Mouse (Mus musculus) macrophage (primary cell): Measurements from ENCODE around the gene Fndc8. TPM values are rescaled to one million over a fixed set of nuclear protein-coding genes. Genes with fewer than 3 reads are reported as not detected.

Source experiments
- H3K27ac ChIP-seq: fragments of 350-480 bp; formaldehyde crosslinking; 2 replicates; pipeline ENCODE4 v1.9.0; 2021
- H3K36me3 ChIP-seq: fragments of 350-480 bp; formaldehyde crosslinking; 2 replicates; pipeline ENCODE4 v1.9.0; 2021; ENCODE audit errors: inconsistent target
- H3K4me3 ChIP-seq: fragments of 350-480 bp; formaldehyde crosslinking; 2 replicates; pipeline ENCODE4 v1.9.0; 2021; ENCODE audit errors: inconsistent target
- H3K79me2 ChIP-seq: fragments of 350-480 bp; formaldehyde crosslinking; 2 replicates; pipeline ENCODE4 v1.9.0; 2021; ENCODE audit errors: inconsistent target
- WGBS: methylation state at CpG from one replicate; pipeline ENCODE4 v1.1.7; 2026; ENCODE audit warnings: inconsistent platforms; ENCODE audit not compliant: missing documents; 5-methylcytosine and 5-hydroxymethylcytosine counted together
- polyA plus RNA-seq: library from polyadenylated mRNA; stranded (reverse); fragments of 250-400 nt; gene quantifications from 3 replicates; pipeline ENCODE4 v1.2.4, GENCODE M21; 2018; ENCODE audit warnings: inconsistent platforms
- total RNA-seq, 78 experiments: library from RNA; depleted of rRNA; stranded (reverse); fragments of 250-400 nt; gene quantifications; 1 replicate in 9 of 78; 2 replicates in 24 of 78; 3 replicates in 43 of 78; 4 replicates in 2 of 78; pipeline ENCODE4 v1.2.4; 2018; ENCODE audit warnings: inconsistent platforms in 56 of 78

The Fndc8 gene
- total RNA-seq (2018; cell fraction: chromatin; rRNA removed), result not detected
- not detected for total RNA-seq (2018; cell fraction: cytosol; rRNA removed)
- not detected for total RNA-seq (2018; cell fraction: nucleus; rRNA removed)
- not detected in 3 replicates for polyA plus RNA-seq

- Histone ChIP-seq H3K27ac (no peak within 1 kb of the TSS), H3K79me2 (no peaks in the 10 kb centered on the region), H3K36me3 (no peaks in the 10 kb centered on the region), H3K4me3 (no peak within 1 kb of the TSS)
- WGBS, result 60% methylated on average over 7 of the region's 7 CpGs
These were observed at the start of gene Fndc8 for GRCm38 (mm10) chr11:82891936-82892335. TSS of gene Fndc8 (plus strand) at chr11:82892124.

GRCm38 (mm10) chr11:82844771-82845414, 47.0 kb upstream of the Fndc8 start:
- 52% methylated on average over 11 of the region's 11 CpGs for WGBS
- Histone ChIP-seq H3K36me3 (no peaks in the 10 kb centered on the region), H3K27ac (no peak overlapping the region), H3K79me2 (peaks cover 8% of the 10 kb centered on the region; the same call in 1 of the 2 replicates), H3K4me3 (peak overlapping the region; percentile 23; the same call in 1 of the 2 replicates)

- peaks cover 12% of the 10 kb centered on the region; the same call in 1 of the 2 replicates for H3K79me2 ChIP-seq
- no peaks in the 10 kb centered on the region for H3K36me3 ChIP-seq
- WGBS, result 5% methylated on average over 15 of the region's 16 CpGs
- H3K4me3 ChIP-seq, result peak overlapping the region; percentile 23
- H3K27ac ChIP-seq, result peak overlapping the region; percentile 36
These were observed 46.4 kb upstream of the Fndc8 start for GRCm38 (mm10) chr11:82845415-82846078.

- Histone ChIP-seq H3K79me2 (peaks cover 13% of the 10 kb centered on the region; the same call in 1 of the 2 replicates), H3K27ac (0 out of 2 replicates have a peak overlapping the region, but pooled peaks have one; percentile 36), H3K4me3 (peak overlapping the region; percentile 23; the same call in 1 of the 2 replicates), H3K36me3 (no peaks in the 10 kb centered on the region)
- WGBS, result 19% methylated on average over 4 of the region's 4 CpGs
These were observed 45.9 kb upstream of the Fndc8 start for GRCm38 (mm10) chr11:82846079-82846436.

- no peak overlapping the region for H3K27ac ChIP-seq
- no peaks in the 10 kb centered on the region for H3K36me3 ChIP-seq
- no peak overlapping the region for H3K4me3 ChIP-seq
- H3K79me2 ChIP-seq, result peaks cover 21% of the 10 kb centered on the region; the same call in 1 of the 2 replicates
- WGBS, result 98% methylated on average over 3 of the region's 3 CpGs
These were observed 45.0 kb upstream of the Fndc8 start for GRCm38 (mm10) chr11:82846938-82847337.

GRCm38 (mm10) chr11:82847571-82848000, 44.3 kb upstream of the Fndc8 start:
- Histone ChIP-seq H3K79me2 (peaks cover 28% of the 10 kb centered on the region; the same call in 1 of the 2 replicates), H3K36me3 (no peaks in the 10 kb centered on the region), H3K4me3 (no peak overlapping the region), H3K27ac (no peak overlapping the region)
- WGBS, result 92% methylated on average over 6 of the region's 6 CpGs

GRCm38 (mm10) chr11:82850259-82850658, 41.7 kb upstream of the Fndc8 start:
- H3K36me3 ChIP-seq, result no peaks in the 10 kb centered on the region
- H3K4me3 ChIP-seq, result no peak overlapping the region
- H3K79me2 ChIP-seq, result peaks cover 50% of the 10 kb centered on the region; the same call in 1 of the 2 replicates
- H3K27ac ChIP-seq, result no peak overlapping the region
- WGBS, result 86% methylated on average over 5 of the region's 5 CpGs

GRCm38 (mm10) chr11:82852115-82852514, 39.8 kb upstream of the Fndc8 start:
- Histone ChIP-seq H3K27ac (no peak overlapping the region), H3K36me3 (no peaks in the 10 kb centered on the region), H3K4me3 (no peak overlapping the region), H3K79me2 (peaks cover 68% of the 10 kb centered on the region; the same call in 1 of the 2 replicates)
- 90% methylated on average over 11 of the region's 11 CpGs for WGBS

- Histone ChIP-seq H3K27ac (no peak overlapping the region), H3K4me3 (no peak overlapping the region), H3K36me3 (no peaks in the 10 kb centered on the region), H3K79me2 (peaks cover 72% of the 10 kb centered on the region; the same call in 1 of the 2 replicates)
- 93% methylated on average over 10 of the region's 10 CpGs for WGBS
These were observed 39.4 kb upstream of the Fndc8 start for GRCm38 (mm10) chr11:82852540-82852939.

GRCm38 (mm10) chr11:82852958-82853357, 39.0 kb upstream of the Fndc8 start:
- peaks cover 75% of the 10 kb centered on the region; the same call in 1 of the 2 replicates for H3K79me2 ChIP-seq
- H3K4me3 ChIP-seq, result no peak overlapping the region
- H3K36me3 ChIP-seq, result no peaks in the 10 kb centered on the region
- H3K27ac ChIP-seq, result no peak overlapping the region
- 95% methylated on average over 7 of the region's 7 CpGs for WGBS

GRCm38 (mm10) chr11:82854111-82854510, 37.8 kb upstream of the Fndc8 start:
- no peaks in the 10 kb centered on the region for H3K36me3 ChIP-seq
- H3K4me3 ChIP-seq, result no peak overlapping the region
- H3K79me2 ChIP-seq, result peaks cover 82% of the 10 kb centered on the region; the same call in 1 of the 2 replicates
- 85% methylated on average over 6 of the region's 6 CpGs for WGBS
- no peak overlapping the region for H3K27ac ChIP-seq

- Histone ChIP-seq H3K4me3 (no peak overlapping the region), H3K27ac (no peak overlapping the region), H3K79me2 (peaks cover 83% of the 10 kb centered on the region; the same call in 1 of the 2 replicates), H3K36me3 (no peaks in the 10 kb centered on the region)
- 95% methylated on average over 9 of the region's 9 CpGs for WGBS
These were observed 36.5 kb upstream of the Fndc8 start for GRCm38 (mm10) chr11:82855327-82855973.

GRCm38 (mm10) chr11:82856032-82856431, 35.9 kb upstream of the Fndc8 start:
- WGBS, result 92% methylated on average over 10 of the region's 10 CpGs
- Histone ChIP-seq H3K36me3 (no peaks in the 10 kb centered on the region), H3K79me2 (peaks cover 89% of the 10 kb centered on the region; the same call in 1 of the 2 replicates), H3K27ac (no peak overlapping the region), H3K4me3 (no peak overlapping the region)

GRCm38 (mm10) chr11:82857307-82857848, 34.5 kb upstream of the Fndc8 start:
- 79% methylated on average over 13 of the region's 13 CpGs for WGBS
- Histone ChIP-seq H3K79me2 (peaks cover 89% of the 10 kb centered on the region; the same call in 1 of the 2 replicates), H3K4me3 (no peak overlapping the region), H3K36me3 (no peaks in the 10 kb centered on the region), H3K27ac (no peak overlapping the region)
